Mouse (Mus musculus) 3134 (cell line): ENCODE measurements around the gene Snx18.

Experiments used
- DNase-seq: peaks from one replicate; pipeline ENCODE4 v3.0.0-alpha.2; 2011; ENCODE audit warnings: low spot score; ENCODE audit not compliant: insufficient read length; ENCODE audit errors: extremely low read depth

Gene Snx18

DNA sequence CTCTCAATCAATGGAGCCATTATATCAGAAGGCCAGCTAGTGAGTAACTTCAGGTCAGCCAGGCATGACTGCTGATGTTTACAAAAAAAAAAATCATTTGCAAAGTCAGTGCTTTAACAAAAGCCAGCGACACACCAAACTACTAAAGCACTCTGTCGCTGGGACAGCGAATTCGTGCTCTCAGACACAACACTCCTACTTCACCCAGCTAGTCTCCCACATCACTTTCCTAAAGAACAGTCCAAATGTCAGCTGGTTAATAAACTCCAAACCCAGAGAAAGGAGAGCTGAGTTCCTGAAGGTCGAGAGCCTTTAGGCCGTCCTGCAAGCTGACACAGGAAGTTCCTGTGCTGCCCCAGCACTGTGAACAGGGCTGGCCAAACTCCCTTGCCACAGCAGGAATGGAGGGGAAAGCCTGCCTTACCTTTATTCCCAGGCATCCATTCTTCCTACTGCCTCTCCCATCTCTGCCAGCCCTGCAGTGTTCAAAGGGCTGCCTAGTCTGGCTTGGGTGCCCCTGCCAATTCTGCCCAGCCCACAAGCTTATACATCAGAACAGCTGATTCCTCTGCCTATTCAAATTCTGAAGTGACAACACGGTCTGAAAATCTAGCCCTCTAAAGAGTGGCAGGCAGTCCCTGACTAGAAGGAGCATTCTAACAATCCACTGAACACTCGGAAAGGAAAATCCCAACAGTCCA lies 2.2 kb downstream of the Snx18 start:
- DNase-seq: no peak

DNA sequence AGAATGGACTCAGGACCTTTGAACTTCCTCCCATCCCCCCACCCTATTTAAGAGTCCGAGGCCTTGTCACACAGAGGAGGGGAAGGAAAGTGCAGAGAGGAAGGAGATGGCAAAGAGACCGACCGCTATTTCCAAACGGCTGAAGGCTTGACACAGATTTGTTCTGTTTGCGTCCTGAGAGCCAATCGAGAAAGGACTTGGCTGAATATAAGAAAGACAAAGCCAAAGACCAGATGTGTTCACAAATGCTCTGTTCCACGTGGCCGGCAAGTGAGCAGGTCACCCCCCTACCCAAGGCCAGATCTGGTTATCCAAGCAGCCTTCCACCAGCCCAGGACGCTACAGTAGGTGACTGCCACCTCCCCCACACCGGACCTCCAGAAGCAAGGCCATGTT lies 2.8 kb downstream of the Snx18 start:
- peak; percentile 48 for DNase-seq

DNA sequence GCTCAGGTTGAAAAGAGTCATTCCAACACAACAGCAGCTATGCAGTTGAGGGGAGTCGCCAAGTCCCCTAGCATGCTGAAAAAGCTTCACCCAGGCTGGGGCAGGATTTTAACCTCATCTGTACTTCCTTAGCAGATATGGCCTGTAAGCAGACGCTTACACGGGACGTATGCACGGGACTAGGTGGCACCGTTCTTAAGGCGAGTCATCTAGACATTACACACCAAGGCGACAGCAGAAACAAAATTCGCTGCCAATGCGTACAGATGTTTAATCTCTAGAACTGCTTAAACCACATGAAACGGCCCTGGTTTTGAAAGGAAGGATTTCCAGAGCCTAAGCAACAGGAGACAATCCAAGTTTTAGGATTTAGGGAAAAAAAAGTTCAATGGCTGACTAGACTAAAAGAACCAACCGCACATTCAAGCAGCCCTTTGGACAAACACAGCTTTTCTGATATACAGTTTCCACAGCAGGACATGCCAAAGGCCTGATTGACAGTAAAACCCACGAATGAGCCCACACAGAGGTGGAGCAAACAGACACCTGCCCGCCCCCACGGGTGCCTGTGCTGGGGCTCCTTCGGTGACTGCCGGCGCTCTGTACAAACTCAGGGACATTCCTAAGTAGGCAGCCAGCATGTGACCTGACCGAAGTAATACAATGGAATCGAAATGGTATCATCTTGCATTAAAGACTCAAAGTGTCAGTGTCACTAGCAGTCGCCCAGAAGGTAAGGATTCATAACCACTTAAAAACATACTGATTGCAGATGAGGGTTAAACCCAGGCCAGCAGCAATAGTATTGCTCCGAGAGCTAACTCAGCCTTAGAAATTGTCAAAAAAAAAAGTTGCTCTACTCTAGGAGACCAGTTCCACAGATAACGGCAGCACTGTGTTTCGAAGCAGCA lies 3.5 kb downstream of the Snx18 start:
- DNase-seq: peak; percentile 83

DNA sequence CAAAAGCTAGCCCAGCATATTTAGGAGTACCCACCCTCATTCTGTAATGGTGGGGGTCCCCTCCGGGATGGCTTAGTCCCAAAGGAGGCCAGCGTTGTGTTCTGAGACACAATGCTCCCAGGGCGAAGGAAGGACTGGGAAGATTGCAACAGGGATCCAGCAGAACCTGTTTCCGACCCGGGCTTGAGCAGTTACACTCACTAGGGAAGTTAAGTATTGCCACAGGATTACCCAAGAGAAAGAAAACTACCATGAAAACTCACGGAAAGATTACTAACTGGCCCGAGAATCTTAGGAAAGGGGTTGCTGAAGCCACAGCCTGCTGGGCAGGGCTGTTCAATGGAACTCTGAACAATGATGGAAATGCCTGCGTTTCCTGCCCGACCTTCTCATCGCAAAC lies 4.5 kb downstream of the Snx18 start:
- DNase-seq: no peak

DNA sequence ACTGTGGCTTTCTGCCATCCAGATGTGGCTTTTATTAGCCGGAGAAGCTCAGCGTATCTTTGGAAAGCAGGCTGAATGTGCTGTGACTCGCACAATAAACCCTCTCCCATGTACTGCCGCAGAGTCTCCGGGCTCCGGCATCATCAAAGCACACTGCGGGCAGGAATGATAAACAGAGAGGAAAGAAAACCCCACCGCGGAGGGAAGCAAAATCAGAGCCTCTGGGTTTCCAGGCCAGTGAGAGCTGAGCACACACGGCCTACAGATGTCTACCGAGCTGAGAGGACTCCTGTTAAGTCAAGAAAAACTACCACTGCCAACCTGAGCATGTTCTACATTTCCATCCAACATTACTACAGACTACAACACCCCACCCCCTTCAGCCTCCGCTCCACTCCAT lies 5.0 kb downstream of the Snx18 start:
- no peak for DNase-seq

DNA sequence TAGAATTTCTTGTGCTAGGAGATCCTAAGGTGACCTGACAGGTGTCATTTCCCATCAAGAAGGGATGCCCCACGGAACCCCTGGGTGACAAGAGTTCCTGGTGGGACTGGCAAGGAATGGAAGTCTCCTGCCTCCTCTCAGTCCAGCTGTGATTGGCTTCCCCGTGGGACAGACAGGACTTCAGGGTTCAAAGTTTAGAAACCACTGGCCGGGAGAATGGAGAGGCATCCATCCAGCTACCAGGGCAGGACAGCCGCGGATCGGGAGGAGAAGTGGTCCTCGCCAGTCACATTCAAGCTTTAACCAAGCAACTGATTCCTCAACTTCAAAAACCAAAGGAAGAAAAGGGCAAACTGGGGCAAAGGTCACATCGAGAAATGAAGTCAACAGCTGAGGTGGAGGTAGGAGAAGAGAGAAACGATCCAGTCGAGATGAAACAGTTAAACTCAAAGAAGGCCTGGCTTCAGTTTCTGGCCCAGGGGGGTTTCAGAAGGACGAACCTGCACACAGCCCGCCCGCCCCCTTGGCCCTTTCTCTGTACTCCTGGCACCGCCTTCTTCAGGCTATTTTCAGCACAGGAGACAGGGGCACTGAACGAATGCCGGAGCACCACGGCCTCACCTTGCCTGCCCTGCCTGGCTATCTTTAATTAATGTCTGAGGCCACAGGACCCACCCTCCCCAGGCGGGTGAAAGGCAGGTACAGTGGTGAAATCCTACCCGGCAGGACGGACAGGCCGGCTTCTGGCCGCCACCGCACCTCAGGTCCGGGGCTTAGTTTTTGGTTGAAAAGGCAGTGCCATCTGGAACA lies 6.0 kb downstream of the Snx18 start:
- DNase-seq: no peak

DNA sequence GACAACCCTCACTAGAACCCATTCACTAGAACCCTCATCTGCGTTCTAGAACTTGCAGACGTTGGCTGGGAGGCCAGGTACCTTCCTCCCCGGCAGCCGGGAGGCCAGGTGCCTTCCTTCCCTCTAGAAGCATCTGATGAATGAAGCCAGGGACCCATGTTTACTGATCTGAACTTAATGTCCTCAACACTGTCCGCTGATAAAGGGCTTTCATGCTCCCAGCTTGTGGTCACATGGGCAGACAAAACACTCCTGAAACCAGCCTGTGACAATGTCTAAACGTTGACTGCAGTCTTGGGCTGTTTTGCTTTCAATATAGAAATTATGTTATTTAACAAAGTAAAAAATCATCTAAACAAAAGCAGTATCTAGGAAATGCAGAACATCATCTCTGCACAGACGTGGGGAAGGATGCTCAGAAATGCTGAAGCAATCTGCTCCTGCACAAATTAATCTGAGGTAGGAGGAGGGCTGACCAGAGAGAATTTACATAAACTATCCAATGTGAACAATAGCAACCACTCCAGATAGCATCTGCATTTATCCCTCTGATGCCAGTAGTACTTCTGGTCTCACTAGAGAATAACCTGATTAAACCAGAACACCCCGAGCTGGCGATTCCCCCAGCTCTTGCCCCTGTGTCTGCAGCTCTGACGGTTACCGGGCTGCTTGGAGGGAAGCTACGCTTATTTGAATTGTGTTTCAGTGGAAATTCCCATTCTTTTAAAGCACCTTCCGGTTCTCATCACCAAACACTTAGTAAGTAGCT lies 7.4 kb downstream of the Snx18 start:
- DNase-seq: no peak

DNA sequence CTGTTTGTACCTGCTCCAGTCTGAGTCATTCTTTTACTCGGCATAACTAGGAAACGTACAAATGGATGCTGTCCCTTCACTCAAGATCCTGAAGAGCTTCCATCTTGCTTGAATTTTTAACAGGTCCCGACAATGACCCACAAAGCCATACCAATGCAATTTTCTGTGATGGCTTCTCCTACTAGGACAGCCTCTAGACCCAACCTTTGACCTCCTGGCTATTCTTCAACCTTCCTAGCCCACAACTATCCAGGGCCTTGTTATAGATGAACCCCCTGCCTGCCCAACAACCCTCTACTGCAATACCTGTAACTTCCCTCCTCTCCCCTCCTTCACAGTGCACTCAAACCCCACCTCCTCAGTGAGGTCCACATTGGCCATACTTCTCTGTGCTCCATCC lies 8.9 kb downstream of the Snx18 start:
- DNase-seq: no peak

DNA sequence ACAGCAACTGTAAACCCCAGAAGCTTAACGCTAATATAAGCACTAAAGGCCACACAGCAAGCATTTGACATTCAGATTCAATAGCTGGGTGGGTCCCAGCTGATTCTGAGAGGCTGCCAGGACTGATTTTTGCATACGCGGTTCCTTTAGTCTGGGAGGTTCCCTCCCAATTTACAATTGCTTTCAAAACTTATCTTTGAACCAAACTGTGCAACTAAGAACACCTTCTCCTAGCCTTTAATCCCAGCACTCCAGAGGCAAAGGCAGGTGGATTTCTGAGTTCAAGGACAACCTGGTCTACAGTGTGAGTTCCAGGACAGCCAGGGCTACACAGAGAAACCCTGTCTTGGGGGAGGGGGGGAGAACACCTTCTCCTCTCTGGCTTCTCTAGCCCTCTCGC lies 10.5 kb downstream of the Snx18 start:
- DNase-seq: no peak

DNA sequence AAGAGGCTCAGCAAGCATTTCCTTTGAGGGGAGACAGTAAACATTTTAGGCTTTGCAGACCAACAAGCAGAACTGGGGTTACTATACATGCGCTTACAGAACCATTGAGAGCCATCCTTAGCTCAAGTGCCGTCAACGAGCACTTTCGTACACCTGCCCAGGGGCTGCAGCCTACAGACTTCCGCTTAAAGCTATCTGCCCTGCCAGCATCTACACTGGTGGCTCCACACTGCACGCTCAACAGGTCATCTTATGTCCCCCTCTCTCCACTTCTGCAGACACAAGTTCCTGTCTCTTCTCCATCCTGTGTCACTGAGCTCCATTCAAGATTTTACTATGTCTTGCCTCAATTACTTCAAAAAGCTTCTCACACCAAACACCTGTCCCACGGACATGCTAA lies 11.0 kb downstream of the Snx18 start:
- DNase-seq: no peak

DNA sequence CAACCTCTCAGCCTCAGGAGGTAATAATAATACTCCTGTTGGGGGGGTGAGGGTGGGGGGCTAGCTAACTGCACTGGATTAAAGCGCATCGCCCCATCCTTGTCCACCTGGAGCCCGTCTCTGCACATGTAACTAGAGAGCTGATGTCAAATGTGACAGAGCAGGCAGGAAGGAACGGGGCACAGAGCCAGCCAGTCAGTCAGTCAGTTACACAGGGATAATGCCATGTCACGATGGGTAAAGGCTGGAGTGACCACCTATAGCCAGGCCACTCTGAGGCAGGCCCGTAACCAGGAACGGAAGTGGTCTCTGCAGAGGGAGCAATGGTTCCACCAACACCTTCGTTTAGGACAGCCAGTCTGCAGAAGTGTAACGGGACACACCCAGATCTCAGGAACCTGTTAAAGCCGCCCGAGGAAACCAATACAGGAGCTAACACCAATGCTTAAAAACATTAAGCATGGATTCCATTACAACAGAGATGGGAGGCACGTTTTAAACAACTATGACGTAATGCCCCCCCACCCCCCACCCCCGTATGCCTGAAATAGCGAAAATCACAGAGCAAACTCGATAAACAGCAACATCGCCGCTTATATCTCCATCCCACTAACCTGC lies 11.5 kb downstream of the Snx18 start:
- no peak for DNase-seq

DNA sequence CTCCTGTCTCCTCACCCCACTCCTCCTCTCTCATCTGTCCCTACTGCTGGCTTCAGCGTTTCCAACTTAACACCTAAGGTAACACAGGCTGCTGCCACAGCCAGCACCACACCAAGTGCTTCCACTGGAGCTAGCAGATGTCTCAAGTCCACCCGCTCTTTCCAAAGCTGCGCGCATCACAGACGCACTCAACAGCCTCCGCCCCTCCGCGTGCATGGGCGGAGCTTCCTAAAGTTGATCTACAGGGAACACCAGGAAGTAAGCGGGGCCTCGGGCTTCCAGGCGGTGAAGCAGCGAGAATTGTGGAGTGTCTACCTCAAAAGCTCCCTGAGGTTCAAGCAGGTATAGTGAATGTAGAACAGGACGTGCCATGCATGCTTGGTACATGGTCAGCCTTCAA lies 12.2 kb downstream of the Snx18 start:
- DNase-seq: no peak

DNA sequence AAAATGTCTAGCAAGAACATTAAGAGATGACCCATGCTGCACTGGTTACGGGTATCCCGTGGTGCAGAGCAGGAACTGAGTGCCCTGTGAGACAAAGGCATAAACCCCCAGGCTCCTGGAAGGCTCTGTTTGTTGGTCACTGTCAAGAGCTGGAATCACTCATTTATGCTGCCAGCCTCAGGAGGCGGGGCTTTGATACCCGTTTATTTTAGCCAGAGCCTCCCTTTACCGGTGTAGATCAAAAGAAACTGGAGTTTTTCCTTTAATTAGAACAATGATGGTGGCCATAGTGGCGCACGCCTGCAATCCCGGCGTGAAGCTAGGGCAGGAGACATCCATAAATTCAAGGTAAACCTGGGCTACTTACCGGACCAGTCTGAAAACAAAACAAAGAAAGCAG lies 12.7 kb downstream of the Snx18 start:
- no peak for DNase-seq

DNA sequence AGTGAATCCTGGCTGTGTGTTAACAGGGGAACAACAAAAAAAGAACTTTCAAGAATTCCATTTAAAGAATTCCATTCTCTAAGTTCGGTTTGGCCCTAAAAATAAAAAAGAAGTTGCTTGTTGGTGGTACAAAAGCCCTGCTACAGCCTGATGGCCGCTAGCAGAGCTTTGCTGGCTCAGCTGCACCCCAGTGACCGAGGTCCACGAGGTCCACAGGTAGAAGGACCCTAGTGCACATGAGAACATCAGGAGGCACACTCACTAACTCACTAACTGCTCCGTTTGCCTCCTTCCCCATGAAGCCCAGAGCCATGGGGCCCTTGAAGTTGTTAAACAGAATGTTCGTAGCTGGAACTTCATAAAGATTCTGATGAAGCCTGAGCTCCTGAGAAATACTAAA lies 14.0 kb downstream of the Snx18 start:
- no peak for DNase-seq

DNA sequence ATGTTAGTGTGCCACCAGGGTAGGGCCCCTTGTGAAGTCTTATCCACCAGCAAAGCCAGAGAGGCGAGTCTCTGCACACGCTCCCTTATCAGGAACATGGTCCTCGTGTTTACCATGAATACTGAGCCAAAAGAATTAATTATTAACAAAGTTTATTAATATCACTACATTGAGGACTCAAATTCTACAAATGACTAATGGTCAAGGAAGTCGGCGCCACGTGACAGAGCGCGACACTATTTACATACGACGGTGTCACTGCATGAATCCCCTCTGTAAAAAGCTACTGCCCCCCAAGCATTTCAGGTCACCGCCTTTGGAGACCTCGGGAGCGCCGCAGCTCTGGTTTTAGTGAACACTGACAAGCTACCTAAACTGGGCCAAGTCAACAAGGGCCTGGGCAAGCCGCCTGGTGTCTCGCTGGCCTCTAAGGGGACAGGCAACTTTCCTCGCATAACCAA lies 15.5 kb downstream of the Snx18 start:
- DNase-seq: no peak

DNA sequence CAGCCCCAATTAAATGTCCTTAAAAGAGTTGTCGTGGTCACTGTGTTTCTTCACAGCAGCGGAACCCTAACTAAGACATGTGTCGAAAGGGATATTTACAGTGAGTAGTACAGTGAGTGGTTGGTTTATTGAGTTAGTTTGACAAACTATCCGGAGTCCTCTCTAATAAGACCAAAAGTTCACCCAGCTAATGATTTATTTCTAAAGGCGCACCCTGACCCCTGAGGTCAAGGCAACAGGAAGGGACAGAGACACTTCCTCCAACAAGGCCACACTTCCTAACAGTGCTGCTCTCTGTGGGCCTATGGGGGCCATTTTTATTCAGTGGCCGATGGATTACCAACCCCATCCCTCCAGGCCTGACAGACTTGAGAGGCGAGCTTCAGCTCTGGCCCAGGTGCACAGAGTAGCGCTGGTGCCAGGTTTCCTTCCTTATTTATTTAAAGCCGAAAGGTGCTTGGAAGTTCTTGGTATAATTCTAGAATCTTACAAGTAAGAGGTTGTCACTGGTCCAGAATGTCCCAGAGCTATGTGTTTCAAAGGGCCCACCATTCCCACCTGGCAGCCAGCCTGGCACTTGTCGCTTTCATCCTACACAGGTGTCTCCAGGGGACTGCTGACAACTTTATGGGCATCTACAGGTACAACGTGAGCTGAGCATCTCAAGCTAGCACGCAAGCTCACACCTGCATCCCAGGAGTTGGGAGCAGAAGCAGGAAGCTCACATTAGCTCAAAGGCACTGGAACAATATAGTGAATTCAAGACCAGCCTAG lies 16.3 kb downstream of the Snx18 start:
- DNase-seq: no peak

DNA sequence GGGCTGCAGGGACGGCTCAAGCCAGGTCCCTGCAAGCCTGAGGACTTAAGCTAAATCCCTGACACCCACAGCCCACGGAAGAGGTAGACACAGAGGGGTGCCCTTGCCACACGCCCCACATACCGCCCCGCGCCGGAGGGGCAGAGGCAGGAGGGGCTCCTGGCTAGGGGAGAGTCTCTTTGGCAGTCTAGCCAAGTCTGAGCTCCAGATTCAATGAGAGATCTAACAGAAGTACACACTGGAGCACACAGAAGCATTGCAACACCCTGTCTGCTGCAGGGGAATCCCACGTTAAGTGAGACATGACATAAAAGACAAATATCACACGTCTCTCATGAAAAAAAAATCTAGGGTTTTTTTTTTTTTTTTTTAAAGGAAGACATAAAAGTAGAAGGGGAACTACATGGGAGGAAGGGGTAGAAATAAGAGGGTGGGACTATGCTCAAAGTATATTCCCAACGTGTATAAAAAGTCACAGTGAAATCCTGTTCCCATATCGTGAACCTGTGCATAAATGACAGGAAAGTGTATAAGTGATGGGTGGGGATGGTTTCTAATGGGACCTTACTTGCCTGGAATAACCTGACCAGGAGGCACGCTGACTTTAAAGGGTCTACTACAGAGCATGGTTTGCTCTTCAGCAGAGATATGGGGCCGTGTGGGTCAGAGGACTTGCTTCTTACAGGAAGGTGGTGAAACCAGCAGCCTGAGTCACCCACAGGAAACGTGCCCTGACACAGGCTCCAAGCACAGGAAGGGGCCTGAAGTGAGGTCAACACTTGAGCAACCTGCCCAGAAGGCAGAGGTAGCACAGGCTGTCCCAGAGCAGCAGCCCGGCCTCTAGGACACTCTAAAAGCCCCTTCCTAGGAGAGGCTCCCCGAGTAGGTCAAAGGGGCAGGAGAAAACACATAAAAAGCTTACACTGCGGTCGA lies 17.6 kb downstream of the Snx18 start:
- no peak for DNase-seq
